Mouse (Mus musculus): Measurements from ENCODE around the gene Slc50a1. TPM values are rescaled to one million over a fixed set of nuclear protein-coding genes. Genes with fewer than 3 reads are reported as not detected.

Slc50a1 gene
- 10 to 100 TPM; 27.6 to 29.8 TPM for total RNA-seq (2021)
- long read RNA-seq, transcript Slc50a1-201 (6 exons, 1,022 nt) = major isoform, 18 of 39 reads
- long read RNA-seq, transcript Slc50a1-207 (4 exons, 1,332 nt) = minor isoform, 6 of 39 reads
- long read RNA-seq, transcript Slc50a1-205 (5 exons, 1,086 nt) = minor isoform, 7 of 39 reads
- long read RNA-seq, partial matches to known transcripts = 3 of 39 reads
- long read RNA-seq, other reads (novel, unspliced or antisense) = 5 of 39 reads

- peak; percentile 87 to 94 for DNase-seq (ENCODE audit: low spot score in 2 of 2)
Observed at GRCm38 (mm10) chr3:89270051-89270755, at the start of gene Slc50a1. Gene Slc50a1 (minus strand): TSS chr3:89270570.

- DNase-seq (ENCODE audit: low spot score in 2 of 2) = peak in 1 of 2 experiments; percentile 69
Observed at GRCm38 (mm10) chr3:89319591-89320350, 49.4 kb upstream of the Slc50a1 start.

DNA sequence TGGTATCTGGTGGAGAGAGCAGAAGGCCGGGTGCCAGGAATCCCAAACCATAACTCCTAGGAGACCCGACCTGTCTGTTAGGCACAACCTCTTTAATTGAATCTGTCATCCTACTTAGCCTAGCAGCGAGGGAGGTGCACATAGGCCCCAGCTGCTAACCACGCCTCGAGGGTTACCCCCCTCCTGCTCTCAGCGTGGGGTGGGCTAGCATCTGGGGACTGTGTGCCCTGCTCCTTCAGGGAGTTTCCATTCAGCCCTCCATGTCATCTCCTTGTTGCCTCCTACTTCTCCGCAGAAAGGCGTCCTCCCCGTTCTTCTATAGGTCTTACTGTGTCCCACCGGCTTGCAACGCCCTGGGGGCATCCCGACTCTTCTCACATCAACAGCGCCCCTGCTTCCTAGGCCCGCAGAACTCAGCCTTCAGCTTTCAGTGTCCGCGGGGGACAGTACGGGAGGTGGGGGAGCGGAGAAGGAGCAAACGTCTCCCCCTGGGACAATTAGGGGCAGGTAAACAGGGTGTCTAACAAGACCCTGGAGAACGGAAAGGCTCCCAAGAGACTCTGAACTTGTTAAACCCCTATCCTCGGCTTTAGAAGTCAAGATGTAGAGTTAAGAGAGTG lies 48.7 kb upstream of the Slc50a1 start:
- DNase-seq (ENCODE audit: low spot score in 2 of 2) = no peak

GRCm38 (mm10) chr3:89318316-89318715 lies 47.9 kb upstream of the Slc50a1 start:
- DNase-seq (ENCODE audit: low spot score in 2 of 2) = no peak

DNA sequence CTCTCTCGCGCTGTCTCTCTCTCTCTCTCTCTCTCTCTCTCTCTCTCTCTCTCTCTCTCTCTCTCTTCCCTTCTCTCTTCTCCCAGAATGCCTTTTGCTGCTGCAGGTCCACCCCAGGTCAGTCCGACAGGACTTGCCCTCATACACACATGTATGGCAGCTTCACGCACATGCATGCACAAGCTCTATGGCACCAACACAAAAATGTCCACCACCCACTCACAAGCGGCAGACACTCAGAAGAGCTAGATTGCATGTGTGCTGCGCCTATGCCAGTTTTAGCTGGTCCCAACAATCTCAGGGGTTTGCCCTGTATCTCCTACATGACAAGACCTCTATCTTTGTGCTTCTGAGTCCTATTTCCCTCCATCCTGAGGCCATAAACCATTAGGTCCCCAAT lies 46.9 kb upstream of the Slc50a1 start:
- no peak for DNase-seq (ENCODE audit: low spot score in 2 of 2)

DNA sequence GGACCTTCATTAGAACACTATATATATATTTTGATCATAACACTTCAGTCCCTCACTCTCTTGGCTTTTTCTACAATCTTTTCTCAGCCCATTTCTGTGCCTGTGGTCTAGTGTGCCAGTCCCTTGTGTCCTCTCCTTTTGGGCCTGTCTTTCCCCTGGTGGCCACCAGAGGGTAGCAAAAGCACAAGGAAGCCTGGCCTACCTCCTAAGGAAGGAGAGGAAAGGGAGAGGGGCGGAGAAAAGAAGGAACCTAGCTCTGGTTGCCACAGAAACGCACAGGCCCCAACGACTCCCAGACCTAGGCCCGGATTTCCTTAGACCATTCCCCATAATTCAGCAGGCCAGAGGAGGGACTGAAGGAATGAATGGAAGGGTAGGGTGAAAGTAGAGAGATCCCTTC lies 46.5 kb upstream of the Slc50a1 start:
- peak; percentile 88 to 92 for DNase-seq (ENCODE audit: low spot score in 2 of 2)

DNA sequence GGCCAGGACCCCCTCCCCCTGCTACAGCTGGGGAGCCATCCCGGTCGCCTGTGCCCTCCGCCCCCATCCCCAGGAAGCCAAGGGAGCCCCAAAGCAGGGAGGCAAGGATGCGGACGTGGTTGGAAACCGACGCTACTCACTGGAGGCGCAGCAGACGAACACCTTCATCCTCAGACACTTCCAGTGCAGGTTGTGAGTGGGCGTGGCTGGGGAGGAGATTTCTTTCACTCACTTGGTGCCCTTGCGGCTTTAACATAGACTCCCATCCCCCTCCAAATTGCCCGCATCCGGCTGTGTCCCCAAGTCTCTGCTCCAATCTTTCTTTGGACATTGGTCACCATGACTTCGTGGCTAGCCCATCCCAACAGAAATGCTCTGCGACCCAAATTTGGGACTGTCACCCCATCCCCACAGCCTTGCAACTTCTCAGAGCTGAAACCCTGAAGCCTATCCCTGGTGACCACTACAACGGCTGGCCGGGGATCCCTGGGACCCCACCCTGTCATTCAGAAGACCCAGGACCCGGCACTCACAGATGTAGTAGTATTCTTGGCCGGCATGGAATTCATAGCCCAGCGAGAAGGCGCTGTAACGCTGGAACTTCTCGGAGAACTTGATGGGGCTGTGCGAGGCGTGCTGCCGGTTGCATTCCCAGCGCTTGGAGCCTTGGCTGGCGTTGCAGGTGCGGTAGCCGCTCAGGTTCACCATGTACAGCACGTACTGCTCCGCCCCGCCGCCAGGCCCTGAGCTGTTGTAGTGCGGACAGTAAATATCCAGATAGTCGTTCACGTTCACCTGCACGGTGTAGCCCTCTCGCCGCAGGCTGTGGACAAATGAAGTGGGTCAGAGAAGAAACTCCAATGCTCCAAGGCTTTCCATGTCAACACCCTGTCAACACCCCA lies 45.8 kb upstream of the Slc50a1 start:
- DNase-seq (ENCODE audit: low spot score in 2 of 2) = peak in 1 of 2 experiments; percentile 35

GRCm38 (mm10) chr3:89315195-89315929 lies 45.0 kb upstream of the Slc50a1 start:
- DNase-seq (ENCODE audit: low spot score in 2 of 2) = peak; percentile 91 to 92

DNA sequence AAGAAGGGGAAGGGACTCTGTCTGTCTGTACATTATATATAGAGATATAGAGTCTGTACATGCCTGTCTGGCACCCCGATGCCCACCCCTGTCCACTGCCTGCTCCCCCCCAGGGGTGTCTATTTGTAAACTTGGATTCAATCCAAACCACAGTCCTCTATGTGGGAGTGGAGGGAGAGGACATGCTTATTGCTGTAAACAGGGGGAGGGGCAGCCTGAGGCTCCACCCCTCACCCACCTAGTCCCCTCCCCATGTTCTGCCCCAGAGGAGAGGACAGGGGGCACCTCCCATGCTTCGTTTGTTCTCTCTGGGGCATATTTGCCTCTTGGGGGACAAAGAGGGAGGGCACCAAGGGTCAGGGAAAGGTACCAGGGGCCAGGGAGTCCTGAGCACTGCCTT lies 44.4 kb upstream of the Slc50a1 start:
- no peak for DNase-seq (ENCODE audit: low spot score in 2 of 2)

DNA sequence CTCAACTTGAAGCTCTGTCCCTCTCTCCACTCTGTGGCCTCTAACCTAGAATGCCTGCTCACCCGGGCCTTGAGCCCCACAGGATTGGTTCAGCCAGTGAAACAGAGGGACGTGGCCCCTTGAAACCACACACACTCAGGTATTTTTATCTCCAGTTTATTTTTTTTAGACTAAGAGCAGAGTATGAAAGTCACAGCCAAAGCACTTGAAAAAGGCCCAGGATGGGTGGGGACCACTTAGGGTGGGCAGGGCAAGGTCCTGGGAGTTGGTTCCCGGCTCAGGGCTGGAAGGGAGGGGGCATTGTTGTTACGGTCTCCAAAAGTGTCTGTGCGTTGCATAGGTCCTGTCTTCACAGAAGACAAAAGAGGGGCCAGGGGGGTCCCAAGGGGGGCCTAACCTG lies 44.0 kb upstream of the Slc50a1 start:
- no peak for DNase-seq (ENCODE audit: low spot score in 2 of 2)

DNA sequence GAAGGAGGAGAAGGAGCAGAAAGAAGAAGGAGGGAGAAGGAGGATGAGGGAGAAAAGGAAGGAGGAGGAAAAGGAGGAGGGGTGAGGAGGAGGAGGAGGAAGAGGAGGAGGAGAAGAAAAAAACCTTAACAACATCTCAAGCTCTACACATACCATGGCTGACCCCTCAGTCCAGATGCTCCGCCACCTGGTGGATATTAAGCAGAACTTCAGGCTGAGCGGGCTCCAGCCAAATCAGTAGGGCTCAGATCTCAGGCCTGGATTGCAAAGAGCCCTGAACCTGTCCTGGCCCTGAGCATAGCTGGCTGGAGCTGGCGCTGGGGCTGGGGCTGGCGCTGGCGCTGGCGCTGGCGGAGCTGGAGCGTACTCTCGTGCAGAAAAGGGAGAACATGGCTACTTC lies 37.7 kb upstream of the Slc50a1 start:
- DNase-seq (ENCODE audit: low spot score in 2 of 2) = peak; percentile 68 to 71

DNA sequence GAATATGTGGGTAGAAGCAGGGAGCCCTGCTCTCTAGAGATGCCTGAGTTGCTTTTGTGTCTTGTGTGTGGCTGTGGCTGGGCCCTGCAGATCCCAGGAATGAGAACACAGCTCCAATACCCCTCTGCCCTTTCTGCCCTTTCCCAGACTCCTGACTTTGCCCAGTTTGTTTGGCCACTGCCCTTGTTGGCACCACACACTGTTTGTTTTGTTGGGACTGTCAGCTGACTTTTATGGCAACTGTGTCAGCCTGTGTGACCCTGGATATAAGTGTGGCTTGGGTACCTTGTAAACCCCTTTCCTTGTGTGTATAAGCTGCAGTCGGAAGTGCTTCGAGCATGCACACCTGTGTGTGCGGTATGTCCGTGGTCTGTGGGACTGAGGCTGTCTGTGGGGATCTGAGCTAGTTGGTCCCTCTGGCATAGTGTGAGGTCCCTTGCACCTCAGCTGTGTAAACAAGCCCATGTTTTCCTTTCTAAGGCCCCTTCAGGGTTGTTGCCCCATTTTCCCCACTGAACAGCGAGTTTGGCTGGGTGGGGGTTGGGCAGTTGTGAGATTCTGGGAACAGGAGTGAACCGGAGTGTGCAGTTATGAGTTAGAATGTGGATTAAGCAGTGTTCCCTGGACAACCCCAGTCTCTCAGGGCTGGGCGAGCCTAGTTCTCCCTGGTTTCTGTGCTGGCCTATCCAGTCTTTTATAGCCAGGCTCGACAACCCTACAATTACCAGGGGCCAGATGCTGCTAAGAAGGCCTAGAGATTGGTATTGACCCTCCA lies 35.4 kb upstream of the Slc50a1 start:
- DNase-seq (ENCODE audit: low spot score in 2 of 2) = no peak

DNA sequence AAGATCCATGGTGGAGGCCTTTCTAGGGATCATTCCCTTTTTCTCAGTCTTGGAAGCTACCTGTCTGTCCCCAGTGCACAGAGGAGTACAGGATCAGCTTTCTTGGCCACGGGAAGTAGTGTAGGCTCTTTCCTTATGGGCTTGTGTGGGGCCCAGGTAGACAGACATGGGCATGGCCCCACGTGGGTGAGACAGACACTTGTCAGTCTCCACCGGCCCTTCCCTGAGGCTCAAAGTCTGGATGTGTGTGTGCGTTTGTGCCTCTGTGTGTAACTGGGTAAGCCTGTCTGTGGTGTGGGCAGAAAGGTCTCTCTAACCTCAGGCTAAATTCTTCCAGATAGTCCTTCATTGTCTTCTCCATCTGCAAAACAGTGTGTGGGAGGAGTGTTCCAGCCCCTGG lies 34.7 kb upstream of the Slc50a1 start:
- DNase-seq (ENCODE audit: low spot score in 2 of 2) = no peak

DNA sequence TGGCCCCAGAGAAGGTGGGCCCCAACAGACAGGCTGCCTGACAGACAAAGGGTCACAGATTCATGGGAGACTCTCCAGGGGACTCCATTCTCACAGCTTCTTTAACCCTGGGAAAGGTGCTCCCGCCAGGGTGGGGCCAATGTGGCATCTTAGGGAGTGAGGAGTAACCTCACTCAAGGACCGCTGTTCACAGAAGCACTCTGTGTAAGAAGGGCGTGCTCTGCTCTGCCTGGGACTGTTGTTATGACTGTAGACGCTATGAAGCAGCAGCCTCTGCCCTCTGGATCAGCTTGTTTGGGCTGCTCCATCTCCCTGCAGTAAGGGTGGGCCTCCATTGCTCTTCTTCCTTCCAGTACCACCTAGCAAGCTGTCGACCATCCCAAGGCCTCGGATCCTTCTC lies 34.1 kb upstream of the Slc50a1 start:
- DNase-seq (ENCODE audit: low spot score in 2 of 2) = no peak

- no peak for DNase-seq (ENCODE audit: low spot score in 2 of 2)
Observed at GRCm38 (mm10) chr3:89300514-89300913, 30.1 kb upstream of the Slc50a1 start.

DNA sequence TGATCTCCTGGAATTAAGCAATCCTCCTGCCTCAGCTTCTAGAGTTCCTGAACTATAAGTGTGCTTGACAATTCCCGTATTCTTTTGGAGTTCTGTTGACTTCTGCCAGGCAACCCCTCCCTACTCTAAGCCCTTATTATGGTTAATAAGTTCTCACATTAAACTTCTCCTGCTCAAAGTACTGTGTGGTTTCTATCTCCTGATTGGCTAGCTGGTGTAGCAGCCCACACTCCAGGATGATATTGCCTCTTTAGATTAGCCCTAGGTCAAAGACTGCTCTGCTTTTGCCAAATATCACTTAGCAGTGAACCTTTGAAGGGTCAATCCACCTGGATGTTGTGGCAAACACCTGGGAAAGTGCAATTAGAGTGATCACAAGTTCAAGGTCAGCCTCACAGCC lies 29.7 kb upstream of the Slc50a1 start:
- DNase-seq (ENCODE audit: low spot score in 2 of 2) = no peak

GRCm38 (mm10) chr3:89299499-89299898 lies 29.1 kb upstream of the Slc50a1 start:
- no peak for DNase-seq (ENCODE audit: low spot score in 2 of 2)

GRCm38 (mm10) chr3:89298908-89299307 lies 28.5 kb upstream of the Slc50a1 start:
- no peak for DNase-seq (ENCODE audit: low spot score in 2 of 2)

- DNase-seq (ENCODE audit: low spot score in 2 of 2) = no peak
Observed at GRCm38 (mm10) chr3:89296761-89297396, 26.5 kb upstream of the Slc50a1 start.
